Mouse (Mus musculus) forelimb bud, embryonic 11.5 days (tissue): ENCODE data around the gene Cox17.
A peak's percentile ranks its signal among the peaks of the same experiment; 100 is the strongest.
"Not testable (repeated sequence)": the region's sequence is repeated elsewhere in the genome, so short reads cannot be mapped to it uniquely, and the experiment has no call there.

ENCODE experiments used
- DNase-seq: peaks from one replicate; pipeline ENCODE4 v3.0.0-alpha.2; 2012; ENCODE audit warnings: low read depth, low spot score

Gene Cox17

GRCm38 (mm10) chr16:38346529-38347325 lies at the start of gene Cox17, which contains the start of gene Gm21987:
Cox17 (plus strand) TSS chr16:38346991.
Gm21987 (plus strand) TSS chr16:38347040.
- peak; percentile 90 for DNase-seq

GRCm38 (mm10) chr16:38298410-38298809 lies 48.4 kb upstream of the Cox17 start:
- no peak for DNase-seq

GRCm38 (mm10) chr16:38302367-38302766 lies 44.4 kb upstream of the Cox17 start:
- DNase-seq: no peak

- DNase-seq: no peak
Observed at GRCm38 (mm10) chr16:38304460-38305194, 42.2 kb upstream of the Cox17 start.

GRCm38 (mm10) chr16:38306571-38307220 lies 40.1 kb upstream of the Cox17 start:
- no peak for DNase-seq

GRCm38 (mm10) chr16:38307221-38307605 lies 39.6 kb upstream of the Cox17 start:
- peak; percentile 66 for DNase-seq

- no peak for DNase-seq
Observed at GRCm38 (mm10) chr16:38307651-38308050, 39.1 kb upstream of the Cox17 start.

GRCm38 (mm10) chr16:38308195-38308594 lies 38.6 kb upstream of the Cox17 start:
- no peak for DNase-seq

GRCm38 (mm10) chr16:38318492-38318891 lies 28.3 kb upstream of the Cox17 start:
- no peak for DNase-seq

GRCm38 (mm10) chr16:38319087-38319486 lies 27.7 kb upstream of the Cox17 start:
- DNase-seq: no peak

- no peak for DNase-seq
Observed at GRCm38 (mm10) chr16:38321452-38321935, 25.3 kb upstream of the Cox17 start.

GRCm38 (mm10) chr16:38324311-38324710 lies 22.5 kb upstream of the Cox17 start:
- no peak for DNase-seq

GRCm38 (mm10) chr16:38326778-38327397 lies 19.9 kb upstream of the Cox17 start:
- no peak for DNase-seq

- DNase-seq: no peak
Observed at GRCm38 (mm10) chr16:38329340-38329739, 17.5 kb upstream of the Cox17 start.

- DNase-seq: no peak
Observed at GRCm38 (mm10) chr16:38334431-38334830, 12.4 kb upstream of the Cox17 start.

GRCm38 (mm10) chr16:38338077-38338476 lies 8.7 kb upstream of the Cox17 start:
- not testable (repeated sequence) for DNase-seq

GRCm38 (mm10) chr16:38341396-38342324 lies 5.1 kb upstream of the Cox17 start, which contains the start of gene Maats1:
Maats1 (minus strand) TSS chr16:38342143.
- DNase-seq: peak; percentile 84

GRCm38 (mm10) chr16:38344941-38345725 lies 1.7 kb upstream of the Cox17 start:
- DNase-seq: peak; percentile 68

- DNase-seq: no peak
Observed at GRCm38 (mm10) chr16:38347588-38347987, 797 bp downstream of the Cox17 start.
